Mouse (Mus musculus): ENCODE results near the gene Agpat3. TPM values are rescaled to one million over a fixed set of nuclear protein-coding genes. Genes with fewer than 3 reads are reported as not detected.
"Not testable (repeated sequence)": the region's sequence is repeated elsewhere in the genome, so short reads cannot be mapped to it uniquely, and the experiment has no call there.

Gene Agpat3
- polyA plus RNA-seq, 1 experiment from 2014 or later, result 38.7 TPM

DNA sequence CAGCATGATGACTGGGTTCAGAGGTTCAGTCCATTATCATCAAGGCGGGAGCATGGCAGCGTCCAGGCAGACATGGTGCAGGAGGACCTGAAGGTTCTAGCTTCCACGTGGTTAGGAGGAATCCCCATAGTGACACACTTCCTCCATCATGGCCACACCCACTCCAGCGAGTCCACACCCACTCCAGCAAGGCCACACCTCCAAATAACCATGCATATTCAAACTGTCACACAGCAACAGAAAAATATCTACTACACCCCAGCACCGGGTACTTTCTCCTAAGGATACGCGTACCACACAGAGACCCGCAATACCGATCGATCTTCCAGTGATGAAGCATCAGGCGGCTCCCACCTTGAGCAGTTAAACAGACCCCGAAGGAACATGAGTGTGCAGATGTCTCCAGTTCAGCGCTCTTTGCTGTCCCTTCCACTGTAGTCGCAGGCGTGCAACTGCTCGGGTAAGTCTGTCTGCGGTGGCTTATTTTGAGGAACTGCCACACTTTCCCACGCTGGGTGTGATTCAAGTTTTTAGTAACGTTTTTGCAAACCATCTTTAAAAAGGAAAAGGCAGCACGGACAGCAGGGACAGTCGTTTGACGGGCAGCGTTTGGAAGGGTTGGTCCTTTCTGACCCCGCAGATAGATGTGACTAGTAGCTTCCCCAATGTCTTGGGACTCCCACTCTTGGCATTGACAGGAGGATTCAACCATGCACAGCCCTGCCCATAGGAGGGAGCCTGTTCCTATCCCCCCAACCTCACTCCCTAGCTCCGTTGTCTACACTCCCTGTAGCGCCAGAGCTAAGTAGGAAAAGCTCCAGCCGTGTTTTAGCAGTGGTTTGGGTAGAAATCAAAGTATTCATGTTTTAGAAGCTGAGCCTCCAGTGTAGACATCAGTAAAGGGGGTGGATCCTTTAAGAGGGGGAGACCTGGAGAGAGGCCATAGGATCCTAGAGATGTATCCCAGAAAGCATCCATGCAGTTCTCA is 20.7 kb upstream of the Agpat3 start:
- Histone ChIP-seq H3K4me3 (no peak overlapping the region), H3K36me3 (no peaks in the 10 kb centered on the region), H3K27ac (no peak overlapping the region), H3K27me3 (ENCODE audit: low read depth, poor library complexity, severe bottlenecking) (no peaks in the 10 kb centered on the region), H3K4me1 (peaks cover 14% of the 10 kb centered on the region; the same call in 1 of the 2 replicates), H3K9me3 (replicated peaks) (no peaks in the 10 kb centered on the region)
- WGBS, result 73% methylated on average over 27 of the region's 27 CpGs
- DNase-seq (ENCODE audit: low spot score), result no peak

- Histone ChIP-seq H3K27ac (no peak overlapping the region), H3K4me3 (no peak overlapping the region)
- 84% methylated on average over 6 of the region's 6 CpGs for WGBS
Measured at GRCm38 (mm10) chr10:78371746-78372145, 19.5 kb upstream of the Agpat3 start.

DNA sequence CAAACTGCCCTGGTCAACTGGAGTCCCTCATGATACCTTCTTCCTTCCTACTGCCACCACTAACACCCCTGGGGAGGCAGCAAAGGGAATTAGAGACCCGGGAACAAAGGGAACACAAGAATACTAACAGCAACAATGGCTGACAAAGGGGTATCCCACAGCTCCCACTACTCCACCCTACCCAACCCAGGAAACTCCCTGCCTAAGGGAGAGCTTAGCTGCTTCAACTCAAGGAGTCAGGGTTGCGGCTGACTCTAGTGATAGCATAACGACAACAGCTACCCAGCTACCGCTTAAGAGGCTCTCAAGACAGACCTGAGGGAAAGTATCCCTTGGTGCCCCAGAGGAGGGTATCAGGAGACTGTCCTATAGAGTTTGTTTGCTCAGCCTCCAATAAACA is 15.3 kb upstream of the Agpat3 start:
- Histone ChIP-seq H3K4me1 (peaks cover 14% of the 10 kb centered on the region), H3K36me3 (no peaks in the 10 kb centered on the region), H3K9me3 (replicated peaks) (no peaks in the 10 kb centered on the region), H3K27me3 (ENCODE audit: low read depth, poor library complexity, severe bottlenecking) (no peaks in the 10 kb centered on the region), H3K27ac (peak overlapping the region; percentile 42; the same call in 1 of the 2 replicates), H3K4me3 (no peak overlapping the region)
- DNase-seq (ENCODE audit: low spot score), result no peak
- 65% methylated on average over 4 of the region's 4 CpGs for WGBS

More at GRCm38 (mm10) chr10:78371746-78372145, 19.5 kb upstream of the Agpat3 start:
- H3K36me3 ChIP-seq, result no peaks in the 10 kb centered on the region
- H3K27me3 ChIP-seq (ENCODE audit: low read depth, poor library complexity, severe bottlenecking), result no peaks in the 10 kb centered on the region
- H3K4me1 ChIP-seq, result peaks cover 11% of the 10 kb centered on the region
- no peak for DNase-seq (ENCODE audit: low spot score)
- no peaks in the 10 kb centered on the region for H3K9me3 ChIP-seq (replicated peaks)

DNA sequence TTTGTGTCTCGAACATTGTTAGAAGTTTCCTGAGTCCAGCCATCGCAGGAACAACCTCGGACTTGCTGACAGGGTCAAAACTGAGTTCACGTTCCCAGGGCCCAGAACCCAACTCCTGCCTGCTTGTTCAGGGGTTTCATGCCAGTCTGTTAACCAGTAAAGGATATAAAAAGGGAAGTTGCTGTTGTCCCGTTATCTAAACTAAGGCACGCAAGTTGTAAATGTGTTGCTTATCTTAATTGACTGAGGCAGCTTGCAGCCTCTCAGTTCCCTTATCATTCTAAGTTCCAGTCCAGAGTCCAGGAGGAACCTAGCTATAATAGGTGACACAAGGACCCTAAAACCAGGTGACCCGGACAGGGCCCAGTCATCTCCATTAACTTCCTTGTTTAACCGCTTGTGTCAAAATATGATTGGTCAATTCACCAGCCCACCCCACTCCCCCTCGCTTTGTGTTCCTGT is 14.6 kb upstream of the Agpat3 start:
- DNase-seq (ENCODE audit: low spot score), result no peak
- WGBS, result 67% methylated on average over 9 of the region's 9 CpGs
- Histone ChIP-seq H3K27me3 (ENCODE audit: low read depth, poor library complexity, severe bottlenecking) (no peaks in the 10 kb centered on the region), H3K36me3 (no peaks in the 10 kb centered on the region), H3K9me3 (replicated peaks) (no peaks in the 10 kb centered on the region), H3K4me3 (no peak overlapping the region), H3K4me1 (peaks cover 14% of the 10 kb centered on the region), H3K27ac (no peak overlapping the region)

GRCm38 (mm10) chr10:78366195-78366834 is 14.0 kb upstream of the Agpat3 start:
- no peak overlapping the region for H3K4me3 ChIP-seq
- no peaks in the 10 kb centered on the region for H3K9me3 ChIP-seq (replicated peaks)
- H3K27ac ChIP-seq, result no peak overlapping the region
- H3K27me3 ChIP-seq (ENCODE audit: low read depth, poor library complexity, severe bottlenecking), result no peaks in the 10 kb centered on the region
- H3K36me3 ChIP-seq, result no peaks in the 10 kb centered on the region
- peaks cover 14% of the 10 kb centered on the region for H3K4me1 ChIP-seq
- WGBS, result 48% methylated on average over 5 of the region's 5 CpGs
- no peak for DNase-seq (ENCODE audit: low spot score)

DNA sequence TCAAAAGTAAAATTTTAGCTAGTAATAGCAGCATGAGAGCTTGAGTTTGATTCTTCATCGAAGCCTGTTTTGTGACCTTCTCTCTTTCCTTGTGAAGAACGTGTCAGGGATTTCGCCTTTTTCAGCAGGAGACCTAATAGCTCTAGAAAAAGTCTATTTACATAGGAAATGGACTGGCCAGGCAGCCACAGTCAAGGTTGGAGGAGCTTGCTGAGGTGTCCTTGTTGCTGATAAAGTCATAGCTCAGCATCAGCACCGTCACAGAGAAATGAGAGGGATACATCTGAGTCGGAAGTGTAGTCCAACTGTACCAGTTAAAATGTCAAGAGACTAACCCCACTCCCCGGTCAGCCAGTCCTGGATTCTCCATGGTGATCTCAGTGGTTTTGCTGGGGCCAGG is 13.3 kb upstream of the Agpat3 start:
- DNase-seq (ENCODE audit: low spot score), result no peak
- Histone ChIP-seq H3K4me1 (peaks cover 14% of the 10 kb centered on the region), H3K4me3 (no peak overlapping the region), H3K36me3 (no peaks in the 10 kb centered on the region), H3K27me3 (ENCODE audit: low read depth, poor library complexity, severe bottlenecking) (no peaks in the 10 kb centered on the region), H3K9me3 (replicated peaks) (no peaks in the 10 kb centered on the region), H3K27ac (no peak overlapping the region)
- 74% methylated on average over 6 of the region's 6 CpGs for WGBS

DNA sequence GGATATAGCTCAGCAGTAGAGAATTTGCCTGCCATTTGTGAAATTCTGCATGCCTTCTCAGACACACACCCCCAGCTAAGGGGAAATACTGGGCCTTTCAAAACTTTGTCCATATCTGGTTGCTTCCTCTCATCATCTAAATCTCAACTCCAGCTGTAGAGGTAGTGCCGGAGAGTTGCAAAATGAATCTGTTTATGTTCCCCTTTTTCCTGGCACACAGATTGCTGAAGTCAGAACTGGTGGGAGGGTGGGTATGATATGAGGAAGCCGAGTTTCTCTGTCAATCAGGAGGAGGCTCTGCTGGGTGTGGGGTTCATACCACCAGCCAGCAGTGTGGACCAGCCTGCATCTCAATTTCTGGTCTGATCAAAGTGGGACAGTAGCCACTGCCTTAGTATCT is 11.8 kb upstream of the Agpat3 start:
- H3K9me3 ChIP-seq (replicated peaks), result no peaks in the 10 kb centered on the region
- no peaks in the 10 kb centered on the region for H3K36me3 ChIP-seq
- H3K27ac ChIP-seq, result no peak overlapping the region
- H3K4me1 ChIP-seq, result peaks cover 14% of the 10 kb centered on the region
- no peak overlapping the region for H3K4me3 ChIP-seq
- no peak for DNase-seq (ENCODE audit: low spot score)
- H3K27me3 ChIP-seq (ENCODE audit: low read depth, poor library complexity, severe bottlenecking), result no peaks in the 10 kb centered on the region
- WGBS, result 90% methylated on average over 2 of the region's 2 CpGs

GRCm38 (mm10) chr10:78363366-78363765 is 11.1 kb upstream of the Agpat3 start:
- H3K4me3 ChIP-seq, result no peak overlapping the region
- H3K27me3 ChIP-seq (ENCODE audit: low read depth, poor library complexity, severe bottlenecking), result no peaks in the 10 kb centered on the region
- 92% methylated on average over 6 of the region's 6 CpGs for WGBS

GRCm38 (mm10) chr10:78361951-78362350 is 9.7 kb upstream of the Agpat3 start:
- DNase-seq (ENCODE audit: low spot score), result no peak
- no peak overlapping the region for H3K27ac ChIP-seq
- no peaks in the 10 kb centered on the region for H3K9me3 ChIP-seq (replicated peaks)
- H3K4me3 ChIP-seq, result no peak overlapping the region
- H3K27me3 ChIP-seq (ENCODE audit: low read depth, poor library complexity, severe bottlenecking), result no peaks in the 10 kb centered on the region
- no peaks in the 10 kb centered on the region for H3K36me3 ChIP-seq
- 81% methylated on average over 2 of the region's 2 CpGs for WGBS
- peaks cover 6% of the 10 kb centered on the region for H3K4me1 ChIP-seq

More at GRCm38 (mm10) chr10:78363366-78363765, 11.1 kb upstream of the Agpat3 start:
- DNase-seq (ENCODE audit: low spot score), result no peak
- peaks cover 10% of the 10 kb centered on the region for H3K4me1 ChIP-seq
- H3K9me3 ChIP-seq (replicated peaks), result no peaks in the 10 kb centered on the region
- no peak overlapping the region for H3K27ac ChIP-seq
- no peaks in the 10 kb centered on the region for H3K36me3 ChIP-seq

DNA sequence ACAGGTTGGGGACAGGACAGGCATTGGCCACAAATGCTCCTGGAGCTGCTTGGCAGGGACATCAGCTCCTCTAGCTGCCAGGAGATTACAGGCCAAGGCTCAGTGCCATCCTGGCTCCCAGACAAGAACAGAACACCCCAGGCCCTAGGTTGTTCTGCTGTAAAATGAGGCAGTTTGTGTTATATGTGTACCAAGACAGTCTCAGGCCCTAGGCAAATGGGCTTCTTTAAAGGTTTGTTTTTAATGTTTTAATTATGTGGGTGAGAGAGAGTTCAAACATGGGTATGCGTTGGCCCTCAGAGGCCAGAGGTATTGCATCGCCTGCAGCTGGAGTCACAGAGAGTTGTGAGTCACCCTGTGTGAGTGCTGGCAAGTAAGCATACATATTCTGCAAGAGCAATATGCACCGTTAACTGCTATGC is 8.0 kb upstream of the Agpat3 start:
- no peaks in the 10 kb centered on the region for H3K9me3 ChIP-seq (replicated peaks)
- no peak overlapping the region for H3K4me3 ChIP-seq
- DNase-seq (ENCODE audit: low spot score), result no peak
- H3K36me3 ChIP-seq, result no peaks in the 10 kb centered on the region
- H3K27me3 ChIP-seq (ENCODE audit: low read depth, poor library complexity, severe bottlenecking), result no peaks in the 10 kb centered on the region
- peaks cover 14% of the 10 kb centered on the region for H3K4me1 ChIP-seq
- 69% methylated on average over 3 of the region's 3 CpGs for WGBS
- no peak overlapping the region for H3K27ac ChIP-seq

GRCm38 (mm10) chr10:78358999-78359398 is 6.7 kb upstream of the Agpat3 start:
- over 99% methylated on average over 3 of the region's 3 CpGs for WGBS
- not testable (repeated sequence) for H3K36me3 ChIP-seq; H3K9me3 ChIP-seq (replicated peaks)

GRCm38 (mm10) chr10:78358266-78358665 is 6.0 kb upstream of the Agpat3 start:
- no peak for DNase-seq (ENCODE audit: low spot score)
- Histone ChIP-seq H3K4me1 (peaks cover 18% of the 10 kb centered on the region), H3K4me3 (no peak overlapping the region), H3K36me3 (no peaks in the 10 kb centered on the region), H3K27me3 (ENCODE audit: low read depth, poor library complexity, severe bottlenecking) (no peaks in the 10 kb centered on the region), H3K27ac (no peak overlapping the region), H3K9me3 (replicated peaks) (no peaks in the 10 kb centered on the region)
- WGBS, result 92% methylated on average over 4 of the region's 4 CpGs

More at GRCm38 (mm10) chr10:78358999-78359398, 6.7 kb upstream of the Agpat3 start:
- not testable (repeated sequence) for H3K27me3 ChIP-seq (ENCODE audit: low read depth, poor library complexity, severe bottlenecking); H3K4me3 ChIP-seq; H3K27ac ChIP-seq; DNase-seq (ENCODE audit: low spot score)
- peaks cover 15% of the 10 kb centered on the region for H3K4me1 ChIP-seq

- H3K4me1 ChIP-seq, result peaks cover 24% of the 10 kb centered on the region
- DNase-seq (ENCODE audit: low spot score), result no peak
- H3K4me3 ChIP-seq, result no peak overlapping the region
- no peaks in the 10 kb centered on the region for H3K9me3 ChIP-seq (replicated peaks)
- 93% methylated on average over 5 of the region's 5 CpGs for WGBS
- no peak overlapping the region for H3K27ac ChIP-seq
- no peaks in the 10 kb centered on the region for H3K36me3 ChIP-seq
- no peaks in the 10 kb centered on the region for H3K27me3 ChIP-seq (ENCODE audit: low read depth, poor library complexity, severe bottlenecking)
Measured at GRCm38 (mm10) chr10:78357742-78358141, 5.5 kb upstream of the Agpat3 start.

All from limb, embryonic 10.5 days (tissue).